Mouse (Mus musculus) testis, postnatal 10 days (tissue): ENCODE data around the gene Olfr1107.

Experiments
- DNase-seq: peaks from one replicate; pipeline ENCODE4 v3.0.0; 2021; ENCODE audit warnings: low spot score

Olfr1107 gene

DNA sequence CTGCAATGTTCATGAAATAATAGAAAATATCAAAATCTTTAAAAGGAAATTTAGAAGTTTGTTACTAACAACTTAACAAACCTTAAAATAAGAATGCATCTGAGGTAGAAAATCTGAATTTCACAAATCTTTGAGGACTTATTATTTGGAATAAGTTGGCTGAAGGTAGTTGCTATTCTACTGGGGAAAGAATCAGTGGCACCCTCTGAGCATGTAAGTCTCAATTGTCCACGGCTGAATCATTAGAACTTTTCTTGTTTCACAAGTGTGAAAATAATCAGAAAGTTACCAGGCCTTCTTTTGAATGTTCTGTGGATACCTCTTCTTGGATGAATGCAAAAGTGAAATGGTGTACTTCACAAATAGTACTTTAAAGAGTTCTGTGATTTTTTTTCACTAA lies at the start of gene Olfr1107:
Gene Olfr1107 (minus strand): TSS at position 101 of the 400 bp plus-strand sequence.
- DNase-seq, result no peak

DNA sequence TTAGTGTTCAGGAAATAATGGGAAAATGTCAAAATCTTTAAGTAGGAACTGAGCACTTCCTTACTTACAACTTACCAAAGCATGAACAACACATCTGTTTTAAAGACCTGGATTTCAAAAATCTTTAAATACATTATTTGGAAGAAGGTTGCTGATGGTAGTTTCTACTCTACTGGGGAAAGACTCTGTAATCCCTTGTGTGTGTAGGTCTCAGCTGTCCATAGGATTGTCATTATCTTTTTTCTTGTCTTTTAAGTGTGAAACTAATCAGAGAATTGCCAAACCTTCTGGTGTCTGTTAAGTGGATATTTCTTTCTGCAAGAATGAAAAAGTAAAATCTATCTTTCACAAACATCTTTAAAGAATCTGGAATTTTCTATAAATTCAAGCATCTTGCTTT lies 38.9 kb upstream of the Olfr1107 start, which contains the start of gene Olfr259:
Gene Olfr259 (minus strand): TSS at position 101 of the 400 bp plus-strand sequence.
- DNase-seq, result no peak

DNA sequence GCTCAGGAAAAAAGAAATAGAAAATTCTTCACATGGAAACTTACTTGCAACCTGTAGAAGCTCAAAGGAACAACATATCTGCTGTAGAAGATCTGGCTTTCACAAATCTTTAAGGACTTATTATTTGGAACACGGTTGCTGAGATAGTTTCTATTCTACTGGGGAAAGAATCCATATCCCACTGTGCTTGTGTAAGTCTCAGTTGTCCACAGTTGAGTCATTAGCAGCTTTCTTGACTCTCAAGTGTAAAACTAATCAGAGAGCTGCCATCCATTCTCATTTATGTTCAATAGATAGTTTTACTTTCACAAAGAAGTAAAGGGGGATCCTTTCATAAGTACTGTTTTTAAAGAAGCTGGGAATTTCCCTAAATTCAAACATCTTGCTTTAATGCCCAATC lies 20.3 kb upstream of the Olfr1107 start, which contains the start of gene Olfr1109:
Gene Olfr1109 (minus strand): TSS at position 101 of the 400 bp plus-strand sequence.
- DNase-seq, result no peak

DNA sequence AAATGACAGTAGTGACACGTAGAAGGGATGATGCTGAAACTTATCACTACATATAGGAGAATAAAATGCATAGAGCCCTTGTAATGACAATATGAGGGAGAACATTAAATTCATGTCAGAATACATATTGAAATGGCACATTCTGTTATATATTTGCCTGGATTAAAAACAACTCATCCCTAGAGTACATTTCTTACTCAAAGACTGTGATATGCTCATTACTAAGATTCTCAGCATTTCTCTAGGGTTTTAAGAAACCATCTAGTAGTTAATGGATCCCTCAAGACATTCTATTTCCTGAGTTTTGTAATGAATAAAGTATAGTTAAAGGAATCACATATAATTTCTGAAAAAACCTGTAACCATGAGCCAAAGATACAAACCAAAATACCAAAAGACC lies 23.4 kb downstream of the Olfr1107 start, which contains the start of gene Olfr1106:
Gene Olfr1106 (minus strand): TSS at position 101 of the 400 bp plus-strand sequence.
- no peak for DNase-seq

DNA sequence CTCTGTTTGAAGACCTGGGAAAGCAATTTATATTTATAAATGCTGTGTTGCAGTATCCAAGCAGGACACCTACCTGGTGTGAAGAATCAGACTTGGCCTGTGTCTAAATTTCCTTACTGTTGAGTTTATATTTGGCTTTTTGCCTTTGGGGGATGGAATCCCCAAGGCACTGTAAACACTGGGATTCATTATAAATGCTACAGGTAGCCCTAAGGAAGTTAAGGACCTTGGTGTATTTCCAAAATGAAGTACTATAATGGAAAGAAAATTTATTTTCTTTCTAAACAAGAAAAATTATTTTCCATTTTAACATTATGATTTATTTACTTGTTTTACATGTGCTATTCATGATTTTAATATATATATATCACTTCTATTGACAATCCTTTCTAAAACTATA lies 39.2 kb downstream of the Olfr1107 start, which contains the start of gene Olfr1105:
Gene Olfr1105 (minus strand): TSS at position 101 of the 400 bp plus-strand sequence.
- DNase-seq, result no peak

DNA sequence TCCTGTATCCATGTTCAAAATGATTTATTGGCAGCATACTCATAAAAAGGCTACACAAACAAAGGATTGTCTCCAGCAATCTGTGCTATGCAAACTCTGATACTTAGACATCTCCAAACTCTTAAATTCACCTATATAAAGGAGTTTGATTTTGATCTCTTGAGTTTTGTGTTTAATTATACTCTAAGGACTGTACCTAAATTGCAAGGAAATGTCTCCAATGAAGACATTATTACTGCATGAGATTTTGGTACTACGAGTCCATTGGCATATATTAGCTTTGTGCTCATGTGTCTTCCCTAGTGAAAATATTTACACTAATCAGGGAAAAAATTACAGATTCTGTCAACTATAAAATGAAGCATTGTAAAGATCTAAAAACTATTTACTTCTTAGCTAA lies 48.6 kb downstream of the Olfr1107 start, which contains the start of gene Olfr1104:
Gene Olfr1104 (minus strand): TSS at position 101 of the 400 bp plus-strand sequence.
- DNase-seq, result no peak
